30 mouse cellular contexts compared by ENCODE assay signal in the genomic region with DNA sequence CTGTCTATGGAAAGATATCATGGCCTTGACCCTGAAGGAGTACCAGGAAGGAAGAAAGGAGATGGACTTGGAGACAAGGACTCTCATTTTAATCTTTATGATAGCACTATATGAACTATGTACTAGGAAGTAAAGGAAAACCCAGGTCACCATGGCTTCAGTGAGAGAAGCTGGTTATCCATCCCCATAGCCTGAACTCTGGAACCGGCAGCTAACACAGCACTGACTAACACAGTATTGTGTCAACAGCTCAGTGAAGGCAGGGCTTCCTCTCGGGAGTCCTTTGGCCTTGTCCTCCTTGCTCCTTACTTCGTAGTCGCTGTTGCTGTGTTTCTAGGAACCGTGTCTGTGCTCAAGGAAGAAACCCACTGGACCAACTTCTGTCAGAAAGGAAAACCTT. TPM values are rescaled to one million over a fixed set of nuclear protein-coding genes. Genes with fewer than 3 reads are reported as not detected.
"Had no signal": no experiment of that assay in that cellular context is flagged by ENCODE, and none has a peak within 500 bp of the region (broad histone marks: within the 10 kb centered on the region; RNA-seq: fewer than 3 reads in every experiment).

No protein-coding gene starts in this region.

- H3K27ac ChIP-seq: heart, adult 2 months; heart, embryonic 13.5 days; heart, embryonic 15.5 days; hindbrain, embryonic 13.5 days; hindbrain, embryonic 15.5 days; hindbrain, postnatal 0 days; left cerebral cortex, adult 2 months; limb, embryonic 10.5 days; limb, embryonic 12.5 days; liver, embryonic 12.5 days; liver, embryonic 14.5 days had no signal

- H3K36me3 ChIP-seq: heart, embryonic 15.5 days; limb, embryonic 10.5 days; limb, embryonic 12.5 days had no signal

- ATAC-seq: hindbrain, postnatal 0 days; liver, embryonic 12.5 days had no signal

- H3K9ac ChIP-seq: heart, embryonic 13.5 days; heart, embryonic 15.5 days; hindbrain, embryonic 13.5 days; hindbrain, embryonic 15.5 days; limb, embryonic 12.5 days; liver, embryonic 12.5 days; liver, embryonic 14.5 days had no signal

- H3K9me3 ChIP-seq: heart, embryonic 13.5 days; heart, embryonic 15.5 days; hindbrain, embryonic 13.5 days; hindbrain, embryonic 15.5 days; limb, embryonic 10.5 days; limb, embryonic 12.5 days; liver, embryonic 12.5 days had no signal

- H3K4me3 ChIP-seq: heart, adult 2 months; heart, embryonic 13.5 days; heart, embryonic 15.5 days; hindbrain, embryonic 13.5 days; hindbrain, embryonic 15.5 days; left cerebral cortex, adult 2 months; limb, embryonic 10.5 days; limb, embryonic 12.5 days; liver, embryonic 12.5 days had no signal

- H3K27me3 ChIP-seq: hindbrain, embryonic 13.5 days; hindbrain, embryonic 15.5 days had no signal

- H3K4me2 ChIP-seq: heart, embryonic 11.5 days; heart, embryonic 13.5 days; heart, embryonic 15.5 days; hindbrain, embryonic 13.5 days; hindbrain, embryonic 15.5 days; limb, embryonic 12.5 days; liver, embryonic 12.5 days had no signal

- DNase-seq: gastrocnemius, postnatal 14 days; gastrocnemius, postnatal 36 days; heart, adult 11 months; heart, adult 2 months; heart, postnatal 14 days; heart, postnatal 36 days; kidney, adult 18-20 months; kidney, adult 8-10 months; kidney, postnatal 10 days; kidney, postnatal 25 days; kidney, postnatal 4 days; layer of hippocampus, adult 9-11 months had no signal

RNA-seq across cellular contexts. Expression of gene Scrt2, which starts 28.1 kb away (rescaled TPM):
- total RNA-seq: gastrocnemius, adult 18-20 months; gastrocnemius, adult 8-10 months; gastrocnemius, postnatal 36 days; heart, adult 2 months; heart, postnatal 14 days; heart, postnatal 36 days; hematopoietic stem cell, adult 5-6 weeks; liver, adult 2 months had no signal
- polyA plus RNA-seq: heart, adult 2 months; heart, embryonic 13.5 days; heart, embryonic 15.5 days; heart, postnatal 0 days; kidney, embryonic 14.5 days; kidney, embryonic 16.5 days; limb, embryonic 10.5 days; limb, embryonic 12.5 days; liver, adult 2 months; liver, embryonic 12.5 days had no signal

RNA-seq across cellular contexts. Expression of gene Tcf15, which starts 34.0 kb away (rescaled TPM):
- total RNA-seq: liver, adult 2 months had no signal
- polyA plus RNA-seq: liver, adult 2 months had no signal
